Mouse (Mus musculus) mouse embryonic stem cell (cell line): ENCODE results near the gene Srgap2.

Experiments
- in situ Hi-C, 2 experiments: fragments of 300-500 bp; cut with MboI; formaldehyde crosslinking; loops; 1 replicate in 1 of 2; 3 replicates in 1 of 2; pipeline ENCODE4 v1.14.3; 2019 to 2020; ENCODE audit warnings: low sequenced_read_pairs in 2 of 2, low pct_unique_long_range_greater_than_20kb in 1 of 2, mixed read lengths in 1 of 2; ENCODE audit not compliant: unreplicated experiment in 1 of 2

Gene Srgap2

GRCm38 (mm10) chr1:131436609-131437008 lies 90.5 kb downstream of the Srgap2 start:
- in situ Hi-C loops: no loop called here

DNA sequence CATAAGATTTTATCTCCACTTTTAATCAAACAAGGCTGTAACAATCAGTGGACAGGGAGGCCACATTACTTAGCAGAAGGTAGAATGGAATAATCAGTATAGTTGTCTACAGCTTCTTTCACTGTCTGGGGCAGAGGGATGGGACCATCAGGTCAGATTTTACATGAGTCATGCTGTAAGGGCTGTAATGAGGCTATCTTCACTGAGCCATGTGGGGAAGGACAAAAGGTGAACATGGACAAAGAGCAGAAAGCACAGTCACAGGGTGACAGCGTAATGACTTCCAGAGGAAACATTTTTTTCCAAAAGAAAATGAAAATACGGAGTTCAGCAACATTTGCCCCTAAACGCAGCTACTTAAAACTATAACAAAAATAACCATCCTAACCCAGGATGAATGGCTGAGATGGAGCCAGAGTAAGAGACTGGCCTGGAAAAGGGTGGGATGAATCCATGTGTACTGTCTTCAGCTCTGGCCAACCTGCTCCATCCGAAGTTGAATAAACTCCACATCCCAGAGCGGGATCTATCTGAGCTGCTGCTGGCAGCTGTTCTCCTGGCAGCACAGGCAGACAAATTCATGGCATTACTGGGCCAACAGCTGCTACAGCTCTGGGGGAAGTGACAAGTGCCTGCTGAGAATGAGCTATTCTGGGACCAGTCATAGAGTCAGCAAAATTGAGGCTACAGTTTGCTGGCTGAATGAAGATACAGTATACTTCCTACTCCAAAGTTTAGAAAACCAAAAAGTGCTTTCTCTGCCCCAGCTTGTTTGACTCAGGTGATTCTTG lies 95.5 kb downstream of the Srgap2 start:
- in situ Hi-C loops: no loop called here

DNA sequence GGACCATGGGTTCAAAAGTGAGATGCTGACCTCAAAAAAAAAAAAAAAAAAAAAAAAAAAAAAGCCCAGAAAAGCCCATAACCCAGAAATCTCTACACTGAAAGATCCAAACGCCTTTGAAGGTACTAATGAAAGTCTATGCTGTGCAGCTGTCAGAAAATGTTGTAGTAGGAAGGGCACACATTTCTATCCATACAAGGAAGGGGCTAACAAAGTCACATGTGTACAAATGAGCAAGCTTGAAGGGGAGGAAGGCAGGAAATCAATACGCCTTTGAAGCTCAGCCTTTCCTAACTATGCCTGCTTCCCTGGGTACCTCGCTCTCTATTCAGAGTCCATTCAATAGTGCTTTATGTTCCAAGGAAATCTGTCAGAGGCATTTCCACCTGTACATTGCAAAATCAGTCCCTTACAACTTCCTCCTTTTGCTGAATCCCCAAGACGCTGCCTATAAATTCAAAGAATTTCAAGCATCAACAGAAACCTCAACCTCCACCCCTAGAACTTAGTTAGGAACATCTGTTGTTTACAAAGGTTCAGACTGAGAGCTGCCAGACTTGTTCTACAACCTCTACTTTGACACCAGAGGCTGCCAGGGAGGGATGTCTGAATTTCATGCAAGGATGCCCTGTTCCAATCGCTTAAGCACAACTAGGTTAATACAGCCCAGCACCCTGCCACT lies 99.9 kb downstream of the Srgap2 start:
- in situ Hi-C loops: no loop called here

DNA sequence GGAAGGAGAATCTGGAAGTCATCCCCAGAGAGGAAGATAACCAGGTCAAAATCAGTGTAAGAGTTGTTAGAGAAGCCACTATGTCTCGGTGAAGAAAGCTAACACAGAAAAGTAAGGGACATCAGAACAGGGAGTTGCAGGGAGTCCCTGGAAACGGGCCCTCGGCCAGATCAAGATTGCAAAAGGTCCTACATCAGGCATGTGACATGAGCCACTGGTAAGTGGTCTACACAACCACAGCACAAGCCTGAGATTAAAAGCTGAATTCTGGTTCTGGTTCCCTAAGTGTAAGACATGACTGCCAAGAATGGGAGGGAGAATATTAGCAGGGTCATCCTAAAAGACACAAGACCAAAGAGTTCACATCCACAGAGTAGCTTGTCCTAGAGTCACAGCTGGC lies 104.1 kb downstream of the Srgap2 start:
- in situ Hi-C loops: no loop called here

DNA sequence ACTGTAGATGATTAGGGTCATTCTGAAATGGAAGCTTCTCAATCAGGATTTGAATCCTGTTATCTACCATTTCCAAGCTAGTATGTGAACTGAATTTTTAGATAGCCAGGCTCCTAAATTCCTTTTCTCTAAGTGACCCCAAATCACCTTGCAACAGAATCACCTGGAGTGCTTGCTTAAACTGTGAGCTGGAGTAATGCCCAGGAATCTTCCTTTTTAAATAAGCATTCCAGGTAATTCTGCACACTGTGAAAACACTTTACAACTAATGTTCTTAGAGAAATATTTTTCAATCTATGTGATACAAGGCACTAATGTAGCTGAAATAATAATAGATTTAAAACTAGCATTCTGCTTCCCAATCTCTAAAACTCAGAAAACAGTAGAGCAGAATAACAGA lies 106.0 kb downstream of the Srgap2 start:
- in situ Hi-C loops: no loop called here

GRCm38 (mm10) chr1:131420660-131421059 lies 106.5 kb downstream of the Srgap2 start:
- in situ Hi-C loops: no loop called here

- in situ Hi-C loops: no loop called here
Observed at GRCm38 (mm10) chr1:131419307-131419706, 107.8 kb downstream of the Srgap2 start.

GRCm38 (mm10) chr1:131417821-131418660 lies 109.1 kb downstream of the Srgap2 start:
- in situ Hi-C loops: no loop called here

GRCm38 (mm10) chr1:131417059-131417750 lies 109.9 kb downstream of the Srgap2 start:
- in situ Hi-C loops: no loop called here

- in situ Hi-C loops: no loop called here
Observed at GRCm38 (mm10) chr1:131403567-131403966, 123.6 kb downstream of the Srgap2 start.

DNA sequence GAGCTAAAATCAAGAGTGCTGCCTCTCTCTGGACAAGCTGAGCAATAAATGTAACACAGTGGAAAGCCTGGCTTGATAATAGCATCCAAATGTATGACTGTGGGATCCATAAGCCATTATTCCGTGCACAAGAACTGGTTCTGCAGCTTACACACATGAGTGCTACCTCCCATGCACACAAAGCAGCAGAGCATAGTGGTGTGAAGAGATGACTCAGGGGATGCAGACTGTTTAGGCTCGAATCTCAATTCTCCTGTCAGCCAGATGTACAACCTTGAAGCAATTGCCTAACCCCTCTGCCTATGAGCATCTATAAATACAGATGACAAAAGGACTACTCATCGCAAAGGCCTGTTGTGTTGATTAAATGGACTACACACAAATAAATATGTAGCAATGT lies 126.3 kb downstream of the Srgap2 start:
- in situ Hi-C loops: no loop called here

DNA sequence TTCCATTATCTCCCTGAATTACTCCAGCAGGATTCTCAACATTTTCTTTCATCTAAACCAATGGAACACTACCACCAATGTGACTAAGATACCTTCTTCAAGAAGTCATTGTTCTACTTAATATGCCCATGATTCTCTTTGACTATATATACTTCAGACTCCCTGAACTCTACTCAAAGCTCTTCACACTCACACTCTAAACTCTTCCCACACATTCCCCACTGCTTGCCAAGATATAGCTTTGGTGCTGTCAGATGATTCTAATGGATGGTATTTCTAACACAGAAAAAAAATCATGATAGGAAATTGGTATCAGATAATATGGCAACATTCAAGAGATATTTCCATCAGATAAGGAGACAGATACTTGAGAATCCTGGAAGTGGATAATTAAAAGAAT lies 129.0 kb downstream of the Srgap2 start:
- in situ Hi-C loops: no loop called here

GRCm38 (mm10) chr1:131384406-131384805 lies 142.7 kb downstream of the Srgap2 start:
- in situ Hi-C loops: no loop called here

DNA sequence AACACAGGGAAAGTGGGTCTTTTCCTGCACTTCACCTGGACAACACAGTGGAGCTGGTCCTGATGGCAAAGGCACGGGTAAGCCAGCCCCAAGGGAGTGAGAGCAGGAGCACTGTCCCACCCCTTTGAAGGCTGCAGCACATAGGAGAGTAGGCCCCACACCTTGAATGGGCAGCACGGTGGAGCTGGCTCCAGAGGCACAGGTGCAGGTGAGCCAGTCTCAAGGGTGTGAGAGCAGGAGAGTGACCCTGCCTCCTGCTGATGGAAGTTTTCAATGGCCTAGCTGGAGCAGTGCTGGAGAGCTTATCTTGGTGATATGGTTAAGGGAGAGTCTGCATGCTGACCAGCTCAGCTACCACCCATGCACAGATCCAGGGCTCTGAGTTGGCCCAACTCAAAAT lies 145.0 kb downstream of the Srgap2 start:
- in situ Hi-C loops: no loop called here

- in situ Hi-C loops: no loop called here
Observed at GRCm38 (mm10) chr1:131380254-131380653, 146.9 kb downstream of the Srgap2 start.

DNA sequence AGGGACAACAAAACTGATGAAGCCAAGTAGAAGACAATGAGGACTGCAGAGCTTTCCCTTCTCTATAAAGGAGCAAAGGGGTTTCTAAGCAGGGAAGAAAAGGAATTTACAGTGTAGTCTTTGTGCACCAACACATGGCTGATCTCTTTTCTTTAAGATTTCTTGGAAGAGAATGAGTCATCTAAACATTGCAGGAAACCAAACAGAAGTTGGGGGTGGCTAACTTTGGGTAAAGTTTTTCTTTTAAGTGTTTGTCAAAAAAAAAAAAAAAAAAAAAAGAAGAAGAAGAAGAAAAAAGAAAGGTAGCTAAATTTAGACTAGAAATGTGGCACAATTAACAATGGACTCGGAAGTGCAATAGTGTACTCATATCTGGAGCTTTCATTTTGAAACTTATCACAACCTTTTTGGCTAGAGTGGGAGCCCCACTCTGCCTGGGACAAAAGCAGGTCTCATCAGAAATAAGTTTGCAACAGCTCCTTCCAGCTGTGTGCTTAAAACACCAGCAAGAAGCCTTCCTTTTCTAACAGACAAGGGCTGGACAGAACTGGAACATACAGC lies 148.2 kb downstream of the Srgap2 start:
- in situ Hi-C loops: no loop called here

GRCm38 (mm10) chr1:131378081-131378913 lies 148.9 kb downstream of the Srgap2 start:
- in situ Hi-C loops: no loop called here

GRCm38 (mm10) chr1:131365832-131366231 lies 161.3 kb downstream of the Srgap2 start:
- in situ Hi-C loops: no loop called here
